Mouse (Mus musculus) heart, adult 9 months (tissue): Measurements from ENCODE around the gene Smyd3.
"Not testable (repeated sequence)": the region's sequence is repeated elsewhere in the genome, so short reads cannot be mapped to it uniquely, and the experiment has no call there.

Source experiments
- DNase-seq, 2 experiments: peaks; one replicate each; pipeline ENCODE4 v3.0.0; 2022; ENCODE audit warnings: low spot score in 2 of 2

Gene Smyd3

DNA sequence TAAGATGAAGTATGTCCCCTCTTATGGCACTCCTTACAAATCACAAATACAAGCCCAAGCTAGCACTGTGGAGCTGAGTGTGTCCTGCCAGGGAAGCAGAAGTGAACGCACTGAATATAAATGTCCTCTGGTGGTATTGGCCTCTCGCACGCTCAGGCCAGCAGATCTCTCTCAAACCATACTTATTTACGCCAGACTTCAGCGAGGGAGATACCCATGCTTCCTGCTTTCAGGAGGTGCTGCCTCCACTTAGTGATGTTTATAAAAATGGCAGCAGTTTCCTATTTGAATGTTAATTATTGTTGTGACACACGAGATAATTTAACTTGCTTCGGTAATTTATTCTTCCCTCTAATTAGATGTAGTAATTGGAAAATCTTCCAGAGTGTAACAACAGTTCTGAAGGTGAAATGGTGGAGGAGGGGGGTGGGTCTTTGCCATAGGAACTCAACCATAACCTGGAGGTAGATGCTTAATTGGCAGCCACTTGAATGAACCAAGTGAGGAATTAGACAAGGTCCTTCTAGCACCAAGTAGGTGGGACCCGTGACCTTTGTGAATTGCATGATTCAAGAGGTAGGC, 224.0 kb downstream of the Smyd3 start:
- no peak for DNase-seq

DNA sequence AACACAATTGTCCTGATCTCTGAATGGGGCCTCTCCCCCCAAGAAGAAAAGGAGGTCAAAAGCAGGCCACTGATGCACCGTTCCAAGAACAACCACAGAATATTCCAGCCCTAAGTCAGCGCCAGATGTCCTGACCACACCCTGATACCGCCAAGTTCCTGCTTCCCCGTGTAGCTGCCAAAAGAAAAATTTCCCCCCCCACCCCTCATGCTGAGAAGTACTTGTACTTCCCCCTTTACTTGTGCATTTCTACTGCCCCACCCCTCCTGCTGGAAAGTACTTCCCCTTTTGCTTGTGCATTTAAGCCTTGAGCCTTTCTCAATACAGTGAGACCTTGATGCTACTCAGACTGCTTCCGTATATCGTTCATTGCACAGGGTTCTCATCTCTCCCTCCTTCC, 227.7 kb downstream of the Smyd3 start:
- DNase-seq, result not testable (repeated sequence)

DNA sequence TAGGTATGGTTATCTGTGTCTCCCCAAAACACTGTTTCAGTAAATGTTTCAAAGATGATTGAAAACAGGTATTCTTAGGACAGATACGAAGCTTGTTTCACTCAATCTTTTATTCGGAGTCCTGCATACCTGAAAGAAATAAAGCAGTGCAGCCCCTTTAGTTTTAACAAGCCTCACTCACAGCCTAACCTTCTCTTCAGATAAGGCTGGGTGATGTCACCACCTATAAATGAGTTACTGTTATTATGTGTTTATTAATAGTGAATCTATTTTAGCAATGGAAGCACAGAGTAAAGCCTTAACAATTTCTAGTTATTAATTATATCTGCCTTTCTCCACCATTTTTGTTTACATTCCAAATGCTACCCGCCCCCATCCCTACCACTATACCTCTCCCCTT, 228.1 kb downstream of the Smyd3 start:
- no peak for DNase-seq

DNA sequence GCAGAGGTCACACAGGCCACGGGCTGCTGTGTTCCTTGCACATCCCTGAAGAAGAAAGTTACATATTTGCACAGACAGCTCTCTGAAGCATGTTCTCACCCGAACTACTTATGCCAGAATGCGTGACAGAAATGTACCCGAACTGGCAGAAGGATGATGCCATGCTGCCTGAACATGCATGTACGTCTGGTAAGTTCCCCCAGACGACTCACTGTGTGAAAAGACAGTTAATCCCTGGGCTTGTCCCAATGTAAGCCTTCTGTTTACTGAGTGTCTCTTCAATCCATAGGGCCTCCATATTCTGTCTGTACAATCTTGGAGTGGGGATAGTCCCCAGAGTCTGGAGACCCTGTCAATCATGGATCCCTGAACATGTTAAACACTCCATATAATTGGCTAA, 231.1 kb downstream of the Smyd3 start:
- DNase-seq, result no peak

DNA sequence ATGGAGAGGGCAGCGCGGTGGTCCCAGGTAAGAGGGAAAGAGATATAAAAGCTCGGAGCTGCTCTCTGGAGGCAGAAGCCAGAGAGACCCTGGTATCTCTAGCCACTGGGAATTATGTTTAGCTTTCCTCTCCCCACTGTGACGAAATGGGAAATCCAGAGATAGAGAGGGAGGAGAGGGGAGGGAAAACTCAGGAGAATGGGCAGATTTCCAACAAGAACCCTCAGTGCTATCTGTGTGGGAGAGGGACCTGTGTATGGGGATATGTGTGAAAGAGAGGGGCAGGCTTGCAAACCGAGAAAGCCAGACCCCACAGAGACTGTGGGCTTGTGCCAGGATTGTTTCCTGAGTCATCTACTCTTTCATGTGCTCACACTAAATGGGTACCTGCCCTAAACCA, 235.0 kb downstream of the Smyd3 start:
- no peak for DNase-seq

DNA sequence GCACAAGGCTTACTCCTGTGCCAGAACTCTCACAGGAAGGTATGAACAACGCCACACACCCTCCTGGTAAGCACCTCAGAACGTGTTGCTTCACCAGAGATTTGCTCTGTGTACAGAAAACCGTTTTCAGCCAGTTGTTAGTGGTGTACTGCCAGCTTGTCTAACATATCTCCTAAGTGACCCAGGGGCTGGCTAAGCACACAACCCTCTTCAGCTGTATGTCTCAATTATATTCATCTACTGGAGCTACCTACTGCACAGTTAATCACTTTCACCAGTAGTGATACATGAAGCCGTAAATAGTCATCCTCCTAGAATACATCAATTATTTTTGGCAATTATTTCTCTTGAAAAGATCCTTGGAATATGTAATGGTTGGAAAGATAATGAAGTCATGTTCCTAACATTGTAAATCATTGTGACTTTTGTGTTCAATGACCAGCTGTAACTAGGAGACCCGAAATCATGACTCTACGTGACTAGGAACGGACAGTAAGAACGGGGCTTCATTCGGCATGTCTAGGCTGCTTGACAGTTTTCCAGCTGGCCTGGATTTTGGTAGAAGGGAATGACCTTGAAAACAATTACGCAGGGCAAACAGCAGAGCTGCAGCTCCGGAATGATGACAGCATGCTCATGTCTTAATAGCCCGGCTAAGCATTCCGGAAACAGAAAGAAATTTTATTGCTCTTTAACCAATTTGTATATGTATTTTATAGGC, 236.3 kb downstream of the Smyd3 start:
- peak; percentile 13 to 33 for DNase-seq

DNA sequence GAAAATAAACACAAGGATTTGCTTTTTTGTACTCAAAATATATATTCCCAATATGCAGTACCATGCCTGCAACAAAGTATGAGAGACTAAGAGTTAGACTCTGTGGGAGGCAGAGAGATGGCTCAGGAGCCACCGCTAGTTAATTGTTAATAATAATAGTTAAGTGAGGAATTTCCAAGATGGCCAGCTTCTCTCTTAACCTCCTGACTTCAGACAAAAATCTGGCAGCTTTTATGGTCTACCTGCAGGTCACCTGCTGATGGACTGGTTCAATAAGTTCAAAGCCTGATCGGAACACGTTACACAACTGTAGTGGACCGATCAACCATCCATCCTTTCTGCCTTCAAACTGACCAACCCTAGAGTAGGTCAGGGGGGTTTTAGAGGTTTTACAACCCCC, 238.7 kb downstream of the Smyd3 start:
- no peak for DNase-seq

DNA sequence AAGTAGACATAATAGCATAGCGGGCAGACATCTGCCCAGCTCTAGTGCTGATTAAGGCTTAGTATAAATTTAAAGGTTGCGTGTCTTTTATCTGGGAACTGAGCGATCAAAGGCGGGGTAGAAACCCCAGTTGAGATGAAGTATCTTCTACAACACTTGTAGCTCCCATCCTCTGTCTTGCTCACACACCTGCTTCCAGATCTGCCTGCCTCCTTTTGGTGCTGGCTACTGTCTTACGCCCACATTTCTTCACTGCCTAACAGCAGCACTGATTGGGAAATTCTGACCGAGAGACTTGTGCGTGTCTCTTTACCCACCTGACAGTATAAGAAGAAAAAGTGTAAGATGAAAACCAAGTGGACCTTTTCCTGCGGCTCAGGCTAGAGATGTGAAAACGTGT, 240.5 kb downstream of the Smyd3 start:
- DNase-seq, result no peak

DNA sequence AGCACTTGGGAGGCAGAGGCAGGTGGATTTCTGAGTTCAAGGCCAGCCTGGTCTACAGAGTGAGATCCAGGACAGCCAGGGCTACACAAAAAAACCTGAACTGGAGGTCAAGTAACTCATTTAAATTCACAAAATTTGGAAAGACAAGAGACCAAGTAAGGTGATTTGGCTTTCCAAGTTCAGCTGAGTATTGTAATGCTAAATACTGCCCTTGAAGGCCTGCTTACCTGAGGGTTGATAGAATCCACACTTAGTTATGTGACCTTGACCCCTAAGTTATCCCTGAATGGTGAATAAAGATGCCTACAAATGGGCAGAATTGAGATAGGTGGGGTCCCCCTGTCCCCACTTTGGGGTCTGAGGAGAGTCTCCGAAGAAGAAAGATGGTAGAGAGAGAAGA, 241.0 kb downstream of the Smyd3 start:
- no peak for DNase-seq

DNA sequence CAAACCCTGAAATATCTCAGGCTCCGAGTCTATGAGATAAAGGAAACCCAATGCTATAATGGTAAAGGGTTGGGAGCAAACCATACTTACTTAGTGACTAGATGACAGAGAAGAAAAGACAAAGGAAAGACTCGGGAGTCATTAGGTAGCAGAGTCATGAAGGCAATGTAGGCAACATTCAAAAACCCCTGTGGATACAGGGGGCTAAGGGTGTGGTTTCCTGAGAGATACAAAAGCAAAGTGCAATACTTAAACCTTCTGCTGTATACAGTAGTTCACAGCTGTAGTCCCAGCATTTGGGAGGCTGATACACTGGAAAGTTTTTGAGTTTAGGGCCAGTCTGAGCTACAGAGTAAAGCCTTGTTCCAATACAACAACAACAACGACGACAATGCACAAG, 244.9 kb downstream of the Smyd3 start:
- DNase-seq, result no peak

DNA sequence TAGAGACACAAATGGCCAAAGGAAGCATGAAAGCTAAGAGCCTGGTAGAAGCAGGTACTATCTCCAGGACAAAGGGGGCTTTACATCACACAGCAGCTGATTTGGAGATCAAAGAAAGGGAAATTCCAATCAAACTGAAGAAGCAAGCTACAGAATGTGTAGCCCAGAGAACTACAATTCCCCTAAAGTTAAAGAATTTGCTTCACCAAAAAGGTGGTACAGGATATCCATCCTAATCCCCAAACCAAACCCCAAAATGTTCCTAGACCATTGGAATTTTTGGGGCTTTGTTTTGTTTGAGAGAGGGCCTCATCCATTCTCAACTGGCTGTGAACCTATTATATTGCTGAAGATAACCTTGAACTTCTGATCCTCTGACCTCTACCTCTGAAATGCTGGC, 245.5 kb downstream of the Smyd3 start:
- no peak for DNase-seq

DNA sequence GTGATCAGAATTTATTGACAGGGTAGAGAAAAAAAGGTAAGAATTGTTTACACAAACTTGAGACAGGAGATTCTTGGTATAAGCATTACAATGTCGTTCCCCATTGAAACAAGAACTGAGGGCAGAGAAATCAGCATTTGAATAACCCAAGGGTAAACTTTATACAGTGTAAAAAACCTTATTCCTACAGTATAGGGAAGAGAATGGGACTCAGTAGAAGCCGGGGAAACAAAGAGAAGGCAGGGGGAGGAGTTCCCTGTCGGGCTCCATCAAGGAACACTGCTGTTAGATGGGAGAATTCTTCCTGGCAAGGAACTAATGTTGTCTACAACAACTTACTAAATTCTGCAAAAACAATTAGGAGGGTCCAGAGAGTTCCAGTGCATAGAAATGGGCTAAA, 250.9 kb downstream of the Smyd3 start:
- no peak for DNase-seq

DNA sequence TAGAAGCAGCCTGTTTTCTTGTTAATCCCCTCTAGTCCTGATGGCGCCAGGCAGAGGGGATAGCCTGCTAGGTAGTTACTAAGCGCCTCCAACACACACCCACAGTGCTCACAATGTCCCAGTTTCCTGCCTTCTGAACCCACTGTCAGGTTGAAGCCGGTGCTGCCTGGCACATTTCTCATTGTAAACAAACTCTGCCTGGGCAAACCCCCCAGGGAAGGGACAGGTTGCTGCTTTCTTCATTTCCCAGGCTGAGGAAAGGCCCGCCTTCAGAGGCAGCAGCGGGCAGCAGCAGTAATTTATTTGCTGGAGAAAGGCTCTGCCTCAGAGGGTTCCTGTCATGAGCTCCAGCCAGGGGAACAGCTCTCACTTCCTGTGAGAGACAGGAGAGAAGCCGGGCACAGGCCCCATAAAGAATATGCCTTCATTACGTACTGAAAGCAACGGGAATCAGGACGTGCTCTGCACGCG, 256.3 kb downstream of the Smyd3 start:
- no peak for DNase-seq

DNA sequence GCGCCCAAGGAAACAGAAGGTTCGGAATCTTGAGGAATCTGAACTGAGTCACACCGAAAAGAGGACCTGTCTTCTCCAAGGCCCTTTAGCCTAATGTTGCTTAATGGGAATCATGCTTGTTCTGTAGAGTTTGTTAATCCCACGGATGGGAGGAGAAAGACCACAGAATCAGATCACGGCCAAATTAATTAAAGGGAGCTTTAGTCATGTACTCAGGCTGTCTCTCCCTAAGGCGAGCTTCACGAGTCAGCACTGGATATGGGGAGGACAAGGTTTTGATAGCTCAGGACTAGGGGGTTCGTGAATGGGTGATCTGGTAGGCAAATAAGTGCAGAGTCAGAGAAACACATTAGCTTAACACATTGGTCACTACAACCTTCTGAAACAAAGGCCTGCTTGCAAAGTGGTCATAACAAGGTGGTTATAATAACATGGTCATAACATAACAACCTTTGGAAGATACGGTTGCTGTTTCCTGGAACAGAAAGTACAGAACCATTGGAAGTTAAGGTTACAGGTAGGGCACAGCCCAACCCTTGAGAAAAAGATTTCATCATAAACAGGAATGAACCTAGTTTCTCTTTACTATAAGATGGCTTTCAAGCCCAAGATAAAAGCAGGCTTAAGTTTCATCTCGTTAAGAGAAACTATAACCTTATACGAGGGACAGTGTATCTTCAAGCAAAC, 261.9 kb downstream of the Smyd3 start:
- DNase-seq, result no peak

DNA sequence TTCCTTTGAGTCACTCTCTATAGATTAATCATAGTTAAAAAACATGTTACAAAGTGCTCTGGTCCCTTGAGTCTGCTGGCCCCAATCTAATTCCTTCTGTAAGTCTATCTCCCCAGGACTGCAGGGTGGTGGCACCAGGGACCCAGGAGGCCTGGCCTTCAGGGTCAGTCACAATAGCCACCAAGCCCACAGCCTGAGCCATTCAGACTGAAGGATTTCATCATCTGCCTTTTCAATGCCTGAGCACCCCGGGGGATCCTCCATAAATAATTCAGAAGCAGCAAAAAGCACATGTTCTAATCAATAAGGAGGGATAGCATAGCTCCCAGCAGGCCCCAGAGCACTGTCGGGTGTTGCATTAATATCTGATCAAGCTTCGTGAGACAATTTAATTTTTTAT, 263.3 kb downstream of the Smyd3 start:
- no peak for DNase-seq

DNA sequence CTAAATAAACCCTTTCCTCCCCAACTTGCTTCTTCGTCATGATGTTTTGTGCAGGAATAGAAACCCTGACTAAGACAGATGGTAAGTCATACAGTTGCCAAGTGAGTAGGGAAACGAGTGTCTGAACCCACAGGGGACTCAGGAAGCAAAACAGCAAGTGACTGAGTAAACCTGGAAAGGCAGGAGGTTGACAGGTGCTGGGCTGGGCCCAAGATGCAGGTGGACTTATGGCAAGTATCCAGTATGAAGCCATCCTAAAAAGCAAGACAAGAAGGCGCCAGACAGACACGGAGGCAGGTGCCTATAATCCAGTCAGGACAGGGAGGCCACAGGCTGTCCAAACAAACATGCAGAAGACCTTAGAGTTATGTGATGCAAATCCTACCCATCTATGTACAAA, 265.2 kb downstream of the Smyd3 start:
- no peak for DNase-seq

DNA sequence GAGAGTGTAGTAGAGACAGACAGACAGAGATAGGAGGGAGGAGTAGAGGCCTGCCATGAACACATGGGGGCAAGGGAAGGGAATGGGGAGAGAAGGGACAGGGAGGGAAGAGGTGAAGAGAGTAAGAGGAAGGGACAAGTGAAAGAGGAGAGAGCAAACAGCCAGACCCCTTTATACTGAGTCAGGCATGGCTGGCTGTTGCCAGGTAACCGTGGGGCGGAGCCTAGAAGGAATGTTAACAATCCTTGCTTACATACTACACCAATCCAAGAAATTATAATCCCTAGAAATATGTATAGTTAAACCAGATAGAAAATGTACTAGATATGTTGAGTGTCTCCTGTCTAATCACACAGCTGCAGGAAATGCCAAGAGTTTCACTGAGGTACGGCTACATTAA, 267.5 kb downstream of the Smyd3 start:
- DNase-seq, result no peak

DNA sequence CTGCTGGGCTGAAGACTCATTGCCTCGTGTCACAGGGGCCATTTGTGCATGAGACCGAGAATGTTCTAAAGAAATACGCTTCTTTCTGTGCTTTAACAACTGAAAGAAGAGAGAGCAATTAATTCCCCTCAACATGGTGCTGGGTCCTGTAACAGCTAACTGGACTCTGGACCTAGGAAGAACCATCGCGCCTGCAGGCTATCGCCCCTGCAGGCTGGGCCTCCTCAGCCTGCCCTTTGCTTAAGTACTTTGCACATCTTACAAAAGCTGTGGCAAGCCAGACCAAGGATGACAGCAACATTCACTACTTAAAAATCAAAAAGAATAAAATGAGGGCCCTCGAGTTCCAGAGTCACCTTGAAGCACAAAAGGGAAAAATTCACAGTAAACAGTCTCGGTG, 274.3 kb downstream of the Smyd3 start:
- no peak for DNase-seq

DNA sequence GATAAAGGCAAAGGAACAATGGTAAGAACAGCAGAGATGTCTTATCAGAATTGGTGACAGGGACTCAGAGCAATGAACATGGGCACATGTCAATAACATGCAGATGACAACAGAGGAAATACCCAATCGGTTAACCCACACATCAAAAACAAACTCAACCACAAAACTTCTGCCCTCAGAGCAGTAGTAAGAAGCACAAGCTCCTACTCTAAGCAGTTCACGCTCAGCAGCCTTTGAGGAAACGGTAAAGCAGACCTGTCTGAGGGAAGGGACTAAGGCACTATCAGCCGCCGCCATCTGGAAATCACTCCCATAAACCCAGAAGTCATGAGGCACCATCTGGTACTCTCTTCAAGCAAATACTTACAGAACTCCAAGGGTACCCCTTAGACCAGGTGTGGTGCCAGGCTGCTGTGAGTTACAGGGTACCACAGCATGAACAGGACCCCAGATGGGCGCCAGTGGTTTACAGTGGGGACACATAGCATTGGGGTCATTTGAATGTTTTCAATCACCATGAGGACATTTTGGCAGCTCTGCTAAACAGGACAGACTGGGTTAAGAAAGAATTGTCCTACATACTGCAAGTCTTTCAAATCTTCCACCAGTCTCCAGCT, 277.1 kb downstream of the Smyd3 start:
- DNase-seq, result no peak

DNA sequence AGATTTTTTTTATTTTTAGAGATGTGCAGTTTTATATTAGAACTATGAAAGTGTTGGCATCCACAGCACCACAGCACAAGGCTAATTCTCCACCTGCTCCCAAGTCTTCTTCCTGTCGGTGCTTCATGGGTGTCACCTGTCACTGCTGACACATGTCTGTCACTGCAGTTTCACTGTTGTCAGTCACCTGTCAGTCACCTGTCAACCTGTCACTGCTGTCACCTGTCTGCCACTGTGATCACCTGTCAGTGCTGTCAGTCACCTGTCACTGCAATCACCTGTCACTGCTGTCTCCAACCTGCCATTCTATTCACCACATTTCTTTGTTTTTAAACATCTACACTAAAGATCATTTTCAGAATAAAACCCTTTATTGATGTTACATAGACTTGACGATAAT, 279.2 kb downstream of the Smyd3 start:
- DNase-seq, result no peak

DNA sequence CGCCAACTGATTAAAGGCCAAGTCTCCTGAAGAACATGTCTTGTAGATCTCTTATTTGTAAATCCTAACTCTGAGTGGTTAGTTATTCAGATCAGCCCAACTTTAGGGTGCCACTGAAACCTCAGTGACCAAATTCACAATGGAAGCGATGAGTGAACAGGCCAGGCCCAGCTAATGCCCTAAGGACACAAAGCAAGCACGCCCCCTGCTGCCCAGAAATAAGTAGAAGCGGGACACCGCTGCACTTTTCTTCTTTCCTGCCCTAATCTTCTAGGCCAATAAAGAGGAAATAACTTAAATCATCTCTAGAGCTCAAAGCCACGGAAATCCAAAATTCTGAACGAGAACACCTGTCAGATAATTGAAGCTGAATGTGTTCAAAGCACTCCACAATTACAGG, 279.9 kb downstream of the Smyd3 start:
- DNase-seq, result no peak

DNA sequence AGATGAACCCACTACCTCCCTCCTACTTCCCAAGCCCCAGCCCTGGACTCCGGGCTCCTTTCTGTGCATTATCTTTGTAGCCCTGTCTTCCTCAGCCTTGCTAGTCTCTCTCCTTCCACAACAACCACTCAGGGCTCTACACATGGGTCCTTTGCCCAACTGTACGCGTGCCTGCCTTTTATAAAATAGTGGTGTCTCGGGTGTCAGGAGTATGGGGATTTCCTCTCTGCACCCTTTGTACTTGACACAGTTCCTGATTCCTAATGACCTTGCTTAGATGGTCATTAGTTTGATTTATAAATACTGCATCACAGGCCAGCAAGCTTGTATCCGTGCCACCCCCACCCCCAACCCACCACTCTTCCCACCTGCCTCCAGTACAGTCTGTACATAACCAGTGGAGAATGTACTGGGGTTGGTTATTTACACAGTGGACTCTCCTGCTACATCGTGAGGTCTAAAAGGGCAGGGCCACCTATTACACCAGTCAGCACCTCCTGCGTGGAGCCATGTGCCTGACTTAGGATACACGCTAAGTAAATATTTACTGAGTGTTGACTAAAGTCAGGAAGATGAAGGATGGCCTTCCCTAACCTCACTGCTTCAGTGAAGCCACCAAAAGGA, 281.5 kb downstream of the Smyd3 start:
- no peak for DNase-seq
